Mouse (Mus musculus) stomach, embryonic 14.5 days (tissue): ENCODE results near the gene Nit2. TPM values are rescaled to one million over a fixed set of nuclear protein-coding genes. Genes with fewer than 3 reads are reported as not detected.
"Not testable (repeated sequence)": the region's sequence is repeated elsewhere in the genome, so short reads cannot be mapped to it uniquely, and the experiment has no call there.

ENCODE experiments used
- ATAC-seq: fragments of 200-750 bp; cut with Nextera tagmentation; 2 replicates; pipeline ENCODE4 v1.8.0; 2017; ENCODE audit warnings: low read depth, moderate TSS enrichment; ENCODE audit not compliant: insufficient number of reproducible peaks, insufficient read depth, low FRiP score
- H3K27ac ChIP-seq: fragments of 300-500 bp; sonication (generic); 2 replicates; pipeline ENCODE4 v1.5.1; 2014; ENCODE audit warnings: mild to moderate bottlenecking, low read length, moderate library complexity, mixed read lengths
- H3K27me3 ChIP-seq: fragments of 300-500 bp; sonication (generic); 2 replicates; pipeline ENCODE4 v1.6.1; 2014; ENCODE audit warnings: low read length, control low read depth, mixed read lengths; ENCODE audit not compliant: control insufficient read depth, insufficient read depth
- H3K36me3 ChIP-seq: fragments of 300-500 bp; sonication (generic); 2 replicates; pipeline ENCODE4 v1.6.1; 2014; ENCODE audit warnings: mild to moderate bottlenecking, control low read depth, low read length, moderate library complexity, mixed read lengths; ENCODE audit not compliant: control insufficient read depth, insufficient read depth
- H3K4me1 ChIP-seq: fragments of 300-500 bp; sonication (generic); 2 replicates; pipeline ENCODE4 v1.6.1; 2014; ENCODE audit warnings: low read length, control low read depth, mixed read lengths; ENCODE audit not compliant: control insufficient read depth, insufficient read depth
- H3K4me2 ChIP-seq: fragments of 300-500 bp; sonication (generic); replicated peaks from 2 replicates; pipeline ENCODE4 v1.6.1; 2014; ENCODE audit warnings: low read depth, low read length, control low read depth
- H3K4me3 ChIP-seq: fragments of 300-500 bp; sonication (generic); 2 replicates; pipeline ENCODE4 v1.5.1; 2014; ENCODE audit warnings: low read depth, low read length, control low read depth
- H3K9ac ChIP-seq: fragments of 300-500 bp; sonication (generic); replicated peaks from 2 replicates; pipeline ENCODE4 v1.6.1; 2014; ENCODE audit warnings: low read depth, mild to moderate bottlenecking, control low read depth, low read length, moderate library complexity, mixed read lengths
- H3K9me3 ChIP-seq: fragments of 300-500 bp; sonication (generic); 2 replicates; pipeline ENCODE4 v1.6.1; 2016; ENCODE audit warnings: low read depth, low read length, control low read depth; ENCODE audit not compliant: control insufficient read depth
- WGBS: fragments of 180-500 bp; shearing (Covaris S2); extraction: QIAGEN DNeasy Blood & Tissue Kit; methylation state at CpG from one replicate; pipeline ENCODE4 v1.1.7; 2014; 5-methylcytosine and 5-hydroxymethylcytosine counted together
- polyA plus RNA-seq: library from polyadenylated mRNA; unstranded; fragments of >200 nt; fragmentation: Nextera tagmentation; extraction: Ambion mirVana; gene quantifications from 2 replicates; pipeline ENCODE4 v1.2.1, GENCODE M21; 2014

The Nit2 gene
- polyA plus RNA-seq, 1 experiment from 2014 or later, result 84.7 TPM

- Histone ChIP-seq H3K4me1 (no peaks in the 10 kb centered on the region), H3K9me3 (no peaks in the 10 kb centered on the region), H3K9ac (no peak overlapping the region), H3K4me3 (no peak overlapping the region), H3K4me2 (no peak overlapping the region), H3K27ac (no peak overlapping the region), H3K36me3 (peaks cover 30% of the 10 kb centered on the region), H3K27me3 (no peaks in the 10 kb centered on the region)
- WGBS, result 95% methylated on average over 4 of the region's 4 CpGs
- ATAC-seq, result no peak
Measured at GRCm38 (mm10) chr16:57186618-57187017, 19.5 kb upstream of the Nit2 start.

- no peaks in the 10 kb centered on the region for H3K9me3 ChIP-seq
- ATAC-seq, result no peak
- H3K27ac ChIP-seq, result no peak overlapping the region
- no peak overlapping the region for H3K4me3 ChIP-seq
- 88% methylated on average over 5 of the region's 5 CpGs for WGBS
- no peaks in the 10 kb centered on the region for H3K27me3 ChIP-seq
- no peak overlapping the region for H3K9ac ChIP-seq
- no peak overlapping the region for H3K4me2 ChIP-seq
- no peaks in the 10 kb centered on the region for H3K4me1 ChIP-seq
- H3K36me3 ChIP-seq, result peaks cover 31% of the 10 kb centered on the region
Measured at GRCm38 (mm10) chr16:57182037-57182436, 14.9 kb upstream of the Nit2 start.

- Histone ChIP-seq H3K36me3 (peaks cover 34% of the 10 kb centered on the region), H3K4me3 (no peak overlapping the region), H3K4me2 (no peak overlapping the region), H3K9me3 (no peaks in the 10 kb centered on the region), H3K4me1 (no peaks in the 10 kb centered on the region), H3K9ac (no peak overlapping the region), H3K27me3 (no peaks in the 10 kb centered on the region), H3K27ac (no peak overlapping the region)
- WGBS, result 80% methylated on average over 11 of the region's 11 CpGs
- ATAC-seq, result no peak
Measured at GRCm38 (mm10) chr16:57181180-57181579, 14.0 kb upstream of the Nit2 start.

- Histone ChIP-seq H3K9ac (no peak overlapping the region), H3K4me3 (no peak overlapping the region), H3K4me2 (no peak overlapping the region), H3K27me3 (no peaks in the 10 kb centered on the region), H3K9me3 (no peaks in the 10 kb centered on the region), H3K27ac (no peak overlapping the region), H3K4me1 (no peaks in the 10 kb centered on the region), H3K36me3 (peaks cover 31% of the 10 kb centered on the region; the same call in 1 of the 2 replicates)
- no peak for ATAC-seq
- 91% methylated on average over 10 of the region's 10 CpGs for WGBS
Measured at GRCm38 (mm10) chr16:57177664-57178063, 10.5 kb upstream of the Nit2 start.

- H3K27me3 ChIP-seq, result no peaks in the 10 kb centered on the region
- no peak overlapping the region for H3K4me3 ChIP-seq
- H3K36me3 ChIP-seq, result peaks cover 35% of the 10 kb centered on the region; the same call in 1 of the 2 replicates
- H3K9me3 ChIP-seq, result no peaks in the 10 kb centered on the region
- no peaks in the 10 kb centered on the region for H3K4me1 ChIP-seq
- no peak overlapping the region for H3K9ac ChIP-seq
- ATAC-seq, result no peak
- no peak overlapping the region for H3K4me2 ChIP-seq
- H3K27ac ChIP-seq, result no peak overlapping the region
- 62% methylated on average over 2 of the region's 2 CpGs for WGBS
Measured at GRCm38 (mm10) chr16:57177254-57177653, 10.1 kb upstream of the Nit2 start.

GRCm38 (mm10) chr16:57176276-57176675, 9.1 kb upstream of the Nit2 start:
- ATAC-seq, result no peak
- H3K4me2 ChIP-seq, result no peak overlapping the region
- H3K27me3 ChIP-seq, result no peaks in the 10 kb centered on the region
- H3K4me1 ChIP-seq, result no peaks in the 10 kb centered on the region
- no peak overlapping the region for H3K27ac ChIP-seq
- H3K36me3 ChIP-seq, result peaks cover 35% of the 10 kb centered on the region
- no peak overlapping the region for H3K4me3 ChIP-seq
- no peak overlapping the region for H3K9ac ChIP-seq
- H3K9me3 ChIP-seq, result no peaks in the 10 kb centered on the region
- 94% methylated on average over 7 of the region's 7 CpGs for WGBS

GRCm38 (mm10) chr16:57175751-57176150, 8.6 kb upstream of the Nit2 start:
- H3K27ac ChIP-seq, result no peak overlapping the region
- peaks cover 35% of the 10 kb centered on the region for H3K36me3 ChIP-seq
- H3K9ac ChIP-seq, result no peak overlapping the region
- H3K4me3 ChIP-seq, result no peak overlapping the region
- no peaks in the 10 kb centered on the region for H3K9me3 ChIP-seq
- 75% methylated on average over 2 of the region's 2 CpGs for WGBS
- H3K4me2 ChIP-seq, result no peak overlapping the region
- no peaks in the 10 kb centered on the region for H3K4me1 ChIP-seq
- no peaks in the 10 kb centered on the region for H3K27me3 ChIP-seq
- ATAC-seq, result no peak

- not testable (repeated sequence) for ATAC-seq, H3K4me2 ChIP-seq, H3K4me3 ChIP-seq, H3K9ac ChIP-seq, H3K27me3 ChIP-seq, H3K4me1 ChIP-seq, H3K27ac ChIP-seq, H3K9me3 ChIP-seq
- peaks cover 32% of the 10 kb centered on the region for H3K36me3 ChIP-seq
Measured at GRCm38 (mm10) chr16:57174480-57174879, 7.3 kb upstream of the Nit2 start.

GRCm38 (mm10) chr16:57171570-57171969, 4.4 kb upstream of the Nit2 start:
- H3K27ac ChIP-seq, result no peak overlapping the region
- H3K4me2 ChIP-seq, result no peak overlapping the region
- H3K9ac ChIP-seq, result no peak overlapping the region
- peaks cover 25% of the 10 kb centered on the region for H3K36me3 ChIP-seq
- ATAC-seq, result no peak
- H3K9me3 ChIP-seq, result no peaks in the 10 kb centered on the region
- no peak overlapping the region for H3K4me3 ChIP-seq
- no peaks in the 10 kb centered on the region for H3K4me1 ChIP-seq
- no peaks in the 10 kb centered on the region for H3K27me3 ChIP-seq
- WGBS, result 90% methylated on average over 6 of the region's 6 CpGs
